Mouse (Mus musculus): ENCODE results near the gene Setdb1.
"Not testable (repeated sequence)": the region's sequence is repeated elsewhere in the genome, so short reads cannot be mapped to it uniquely, and the experiment has no call there.

Gene Setdb1

GRCm38 (mm10) chr3:95356701-95357449, at the start of gene Setdb1:
Gene Setdb1 (minus strand): TSS chr3:95357202.
- DNase-seq (ENCODE audit: low read depth, low spot score): peak; percentile 95

GRCm38 (mm10) chr3:95402741-95403140, 45.7 kb upstream of the Setdb1 start, which contains the start of gene 4930558C23Rik:
Gene 4930558C23Rik (minus strand): TSS chr3:95402841.
- DNase-seq (ENCODE audit: low read depth, low spot score): no peak

- DNase-seq (ENCODE audit: low read depth, low spot score): peak; percentile 77
Measured at GRCm38 (mm10) chr3:95394385-95394784, 37.4 kb upstream of the Setdb1 start.

GRCm38 (mm10) chr3:95385401-95386075, 28.5 kb upstream of the Setdb1 start:
- DNase-seq (ENCODE audit: low read depth, low spot score): peak; percentile 37

GRCm38 (mm10) chr3:95373208-95373607, 16.2 kb upstream of the Setdb1 start:
- DNase-seq (ENCODE audit: low read depth, low spot score): no peak

- DNase-seq (ENCODE audit: low read depth, low spot score): no peak
Measured at GRCm38 (mm10) chr3:95370101-95370500, 13.1 kb upstream of the Setdb1 start.

- DNase-seq (ENCODE audit: low read depth, low spot score): peak; percentile 50
Measured at GRCm38 (mm10) chr3:95360276-95360675, 3.3 kb upstream of the Setdb1 start.

- no peak for DNase-seq (ENCODE audit: low read depth, low spot score)
Measured at GRCm38 (mm10) chr3:95357746-95358145, 744 bp upstream of the Setdb1 start.

GRCm38 (mm10) chr3:95355911-95356544, 974 bp downstream of the Setdb1 start:
- DNase-seq (ENCODE audit: low read depth, low spot score): not testable (repeated sequence)

- DNase-seq (ENCODE audit: low read depth, low spot score): peak; percentile 64
Measured at GRCm38 (mm10) chr3:95349491-95349890, 7.5 kb downstream of the Setdb1 start.

GRCm38 (mm10) chr3:95348343-95348742, 8.7 kb downstream of the Setdb1 start:
- DNase-seq (ENCODE audit: low read depth, low spot score): not testable (repeated sequence)

GRCm38 (mm10) chr3:95346454-95346853, 10.5 kb downstream of the Setdb1 start:
- DNase-seq (ENCODE audit: low read depth, low spot score): no peak

GRCm38 (mm10) chr3:95343356-95344000, 13.5 kb downstream of the Setdb1 start:
- DNase-seq (ENCODE audit: low read depth, low spot score): not testable (repeated sequence)

GRCm38 (mm10) chr3:95338251-95338650, 18.8 kb downstream of the Setdb1 start:
- DNase-seq (ENCODE audit: low read depth, low spot score): no peak

- no peak for DNase-seq (ENCODE audit: low read depth, low spot score)
Measured at GRCm38 (mm10) chr3:95337345-95337744, 19.7 kb downstream of the Setdb1 start.

GRCm38 (mm10) chr3:95331528-95331927, 25.5 kb downstream of the Setdb1 start:
- no peak for DNase-seq (ENCODE audit: low read depth, low spot score)

GRCm38 (mm10) chr3:95328803-95329404, 28.1 kb downstream of the Setdb1 start:
- no peak for DNase-seq (ENCODE audit: low read depth, low spot score)

- DNase-seq (ENCODE audit: low read depth, low spot score): no peak
Measured at GRCm38 (mm10) chr3:95324454-95325144, 32.4 kb downstream of the Setdb1 start.

GRCm38 (mm10) chr3:95323429-95323828, 33.6 kb downstream of the Setdb1 start:
- no peak for DNase-seq (ENCODE audit: low read depth, low spot score)

GRCm38 (mm10) chr3:95319701-95320625, 37.0 kb downstream of the Setdb1 start:
- DNase-seq (ENCODE audit: low read depth, low spot score): no peak

Data from A20 (cell line).